Mouse (Mus musculus) thymus, adult 2 months (tissue): ENCODE measurements around the gene Isoc2b.

Source experiments
- CTCF ChIP-seq: fragments of 200-500 bp; IDR thresholded peaks from 2 replicates; pipeline ENCODE4 v1.5.1; 2012; ENCODE audit warnings: mild to moderate bottlenecking, control low read depth, low read length, moderate library complexity, borderline replicate concordance; ENCODE audit not compliant: control insufficient read depth, poor library complexity, insufficient read depth; ENCODE audit errors: extremely low read depth
- POLR2A ChIP-seq: fragments of 200-500 bp; IDR thresholded peaks from 2 replicates; pipeline ENCODE4 v1.6.1; 2012; ENCODE audit warnings: mild to moderate bottlenecking, low read length, control low read depth, moderate library complexity; ENCODE audit not compliant: control insufficient read depth, poor library complexity, insufficient read depth; ENCODE audit errors: extremely low read depth

DNA sequence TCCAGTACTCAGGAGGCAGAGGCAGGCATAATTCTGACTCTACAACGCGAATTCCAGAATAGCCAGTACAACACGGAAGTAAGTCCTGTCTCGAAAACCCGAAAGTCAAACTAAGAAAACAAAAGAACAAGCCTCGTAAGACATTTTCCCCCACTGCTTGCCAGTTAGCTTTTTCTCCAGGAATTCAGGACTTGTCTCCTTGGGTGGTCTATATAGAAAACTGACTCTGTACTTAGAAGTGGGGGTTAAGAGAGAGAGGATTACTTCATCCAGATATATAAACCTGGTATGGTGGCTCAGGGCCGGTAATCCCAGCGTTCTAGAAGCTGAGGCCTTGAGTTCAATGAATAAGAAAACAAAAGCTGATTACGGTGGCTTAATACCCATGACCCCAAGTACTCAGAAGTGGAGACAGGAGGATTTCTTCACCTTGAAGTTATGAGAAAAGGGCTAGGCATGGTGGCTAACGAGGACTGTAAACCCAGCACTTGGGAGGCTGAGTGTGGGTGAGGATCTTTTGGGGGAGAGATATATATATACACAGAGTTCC, 3.4 kb downstream of the Isoc2b start:
- TF ChIP-seq POLR2A (no peak), CTCF (no peak)
